Mouse (Mus musculus): Measurements from ENCODE around the gene Mcl1. TPM values are rescaled to one million over a fixed set of nuclear protein-coding genes. Genes with fewer than 3 reads are reported as not detected.
"Not testable (repeated sequence)": the region's sequence is repeated elsewhere in the genome, so short reads cannot be mapped to it uniquely, and the experiment has no call there.

Gene Mcl1
- polyA plus RNA-seq, 1 experiment from 2014 or later = 91.3 TPM

- peak; percentile 84 for DNase-seq (ENCODE audit: low spot score)
These were observed 7.7 kb downstream of the Mcl1 start for GRCm38 (mm10) chr3:95666124-95666844.

DNA sequence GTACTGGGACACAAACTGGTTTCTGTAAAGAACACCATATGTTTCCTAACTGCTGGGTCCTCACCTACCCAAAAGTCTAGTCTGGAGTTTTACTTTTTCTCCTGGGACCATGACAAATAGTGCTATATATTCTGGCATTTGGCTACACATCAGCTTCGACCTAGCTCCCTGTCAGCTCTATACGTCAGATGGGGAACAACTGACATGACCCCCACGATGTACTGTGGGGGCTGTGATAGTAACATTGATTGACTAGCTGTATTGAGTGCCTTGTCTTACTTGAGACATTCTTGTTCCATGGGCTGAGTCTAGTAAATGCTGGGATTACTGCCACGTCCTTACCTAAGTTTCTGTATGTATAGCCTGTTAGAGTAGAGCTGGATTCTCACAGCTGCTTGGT is 8.9 kb downstream of the Mcl1 start:
- no peak for DNase-seq (ENCODE audit: low spot score)

DNA sequence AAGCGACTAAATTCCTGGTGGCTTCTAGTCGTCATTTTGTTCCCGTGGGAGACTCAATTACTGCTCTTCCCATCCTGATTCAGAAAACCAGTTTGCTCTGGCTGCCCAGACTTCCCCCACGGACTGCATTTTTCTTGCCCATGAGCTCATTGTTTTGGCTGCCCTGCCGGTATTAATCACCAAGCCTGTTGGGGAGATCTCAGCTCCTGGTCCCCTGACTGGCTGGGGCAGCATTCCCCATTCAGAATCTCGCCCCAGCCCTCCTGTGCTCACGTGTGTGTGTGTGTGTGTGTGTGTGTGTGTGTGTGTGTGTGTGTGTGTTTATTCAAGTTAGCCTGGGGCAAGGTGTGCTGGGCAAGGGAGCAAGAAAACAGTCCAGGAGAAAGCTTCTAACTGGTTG is 9.4 kb downstream of the Mcl1 start:
- DNase-seq (ENCODE audit: low spot score) = no peak

GRCm38 (mm10) chr3:95668589-95669308 is 10.2 kb downstream of the Mcl1 start:
- DNase-seq (ENCODE audit: low spot score) = peak; percentile 89

DNA sequence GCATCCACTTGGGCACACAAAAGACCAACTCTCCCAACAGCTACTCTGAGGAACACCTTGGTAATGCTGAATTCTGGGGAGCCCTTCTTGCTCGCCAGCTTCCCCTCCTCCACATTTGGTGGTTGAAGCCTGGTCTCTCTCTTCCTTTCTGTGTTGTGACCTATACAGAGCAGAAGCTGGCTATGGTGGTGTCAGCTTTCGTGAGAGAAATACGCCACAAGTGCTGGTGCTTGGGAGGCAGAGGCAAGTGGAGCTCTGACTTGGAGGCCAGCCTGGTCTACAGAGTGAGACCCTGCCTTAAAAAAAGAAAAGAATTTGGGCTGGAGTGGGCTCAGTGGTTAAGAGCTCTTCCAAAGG is 10.7 kb downstream of the Mcl1 start:
- peak; percentile 42 for DNase-seq (ENCODE audit: low spot score)

DNA sequence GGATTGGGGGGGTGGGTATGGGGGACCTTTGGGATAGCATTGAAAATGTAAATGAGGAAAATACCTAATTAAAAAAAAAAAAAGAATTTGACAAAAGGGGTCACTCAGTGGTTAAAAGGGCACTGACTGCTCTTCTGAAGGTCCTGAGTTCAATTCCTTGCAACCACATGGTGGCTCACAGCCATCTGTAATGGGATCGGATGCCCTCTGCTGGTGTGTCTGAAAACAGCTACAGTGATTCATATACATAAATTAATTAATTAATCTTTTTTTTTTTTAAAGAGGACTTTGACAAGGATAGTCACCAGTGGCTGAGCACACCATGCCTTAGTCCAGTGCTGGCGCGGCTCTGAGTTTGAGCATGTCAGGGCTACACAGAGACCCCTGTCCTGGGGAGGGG is 11.8 kb downstream of the Mcl1 start:
- not testable (repeated sequence) for DNase-seq (ENCODE audit: low spot score)

DNA sequence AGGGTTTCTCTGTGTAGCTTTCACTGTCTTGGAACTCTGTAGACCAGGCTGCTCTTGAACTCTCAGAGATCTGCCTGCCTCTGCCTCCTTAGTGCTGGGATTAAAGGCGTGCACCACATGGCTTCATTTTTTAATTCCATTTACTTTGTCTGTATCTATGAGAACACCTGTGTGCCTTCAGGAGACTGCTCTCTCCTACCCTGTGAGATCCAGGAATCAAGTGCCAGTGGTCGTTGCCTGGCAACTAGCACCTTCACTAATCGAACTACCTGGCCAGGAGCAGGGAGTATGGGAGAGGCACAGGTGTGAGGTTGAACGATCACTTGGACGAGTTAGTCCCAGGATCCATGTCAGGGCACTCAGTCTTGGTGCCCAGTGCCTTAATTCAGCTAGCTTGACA is 12.6 kb downstream of the Mcl1 start:
- no peak for DNase-seq (ENCODE audit: low spot score)

DNA sequence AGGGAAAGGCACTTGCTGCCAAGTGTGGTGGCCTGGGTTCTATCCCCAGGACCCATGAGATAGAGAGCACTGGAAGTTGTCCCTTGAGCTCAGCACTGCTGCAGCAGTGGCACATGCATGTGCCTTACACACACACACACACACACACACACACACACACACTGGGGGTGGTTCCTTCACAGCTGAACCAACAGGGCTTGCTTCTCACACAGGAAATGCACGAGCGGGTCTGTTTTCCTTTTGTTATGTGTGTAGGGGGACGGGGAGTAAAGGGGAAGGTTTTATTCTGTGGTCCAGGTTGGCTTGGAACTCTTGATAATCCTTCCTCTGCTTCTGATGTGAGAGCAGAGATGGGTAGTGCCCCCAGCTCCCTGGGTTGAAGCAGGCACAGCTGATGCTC is 13.9 kb downstream of the Mcl1 start:
- DNase-seq (ENCODE audit: low spot score) = peak; percentile 79

DNA sequence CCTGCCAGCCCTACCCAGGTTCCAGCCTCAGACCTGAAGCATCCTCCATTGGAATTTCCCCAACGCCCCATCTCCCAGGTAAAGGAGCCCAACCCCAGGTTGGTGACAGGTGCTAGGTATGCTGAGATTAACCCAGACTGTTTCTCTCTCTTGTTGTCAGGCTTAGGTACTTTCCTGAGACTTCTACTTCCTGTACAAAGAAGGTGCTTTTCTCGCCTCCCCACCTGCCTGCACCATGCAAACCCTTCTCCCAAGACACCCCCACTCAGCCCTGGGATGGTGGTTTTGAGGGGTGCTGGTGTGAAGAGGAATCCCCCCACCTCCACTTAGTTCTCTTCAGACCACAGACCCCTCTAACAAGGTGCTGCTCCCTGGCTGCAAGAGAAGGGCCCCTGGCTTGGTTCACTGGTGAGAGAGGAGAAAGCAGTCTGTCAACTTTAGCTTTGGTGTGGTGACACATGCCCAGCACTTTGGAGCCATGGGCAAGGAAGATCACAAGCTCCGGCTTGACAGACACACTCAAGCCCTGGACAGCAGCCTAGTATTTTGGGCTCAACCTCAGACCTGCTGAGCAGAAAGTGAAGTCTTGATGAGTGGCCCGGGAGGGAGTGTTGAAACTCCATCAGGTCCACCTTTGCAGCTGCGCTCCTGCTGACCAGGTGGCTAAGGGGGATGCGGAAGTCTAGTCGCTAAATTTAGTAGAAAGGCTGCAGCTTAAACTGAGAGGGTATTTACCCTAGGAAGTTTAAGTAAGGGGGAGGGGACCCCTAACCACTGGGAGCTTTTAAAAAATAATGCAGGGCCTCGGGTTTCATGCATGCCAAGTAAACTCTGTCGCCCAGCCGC is 14.5 kb downstream of the Mcl1 start:
- peak; percentile 66 for DNase-seq (ENCODE audit: low spot score)

GRCm38 (mm10) chr3:95673707-95674211 is 15.2 kb downstream of the Mcl1 start:
- peak; percentile 36 for DNase-seq (ENCODE audit: low spot score)

DNA sequence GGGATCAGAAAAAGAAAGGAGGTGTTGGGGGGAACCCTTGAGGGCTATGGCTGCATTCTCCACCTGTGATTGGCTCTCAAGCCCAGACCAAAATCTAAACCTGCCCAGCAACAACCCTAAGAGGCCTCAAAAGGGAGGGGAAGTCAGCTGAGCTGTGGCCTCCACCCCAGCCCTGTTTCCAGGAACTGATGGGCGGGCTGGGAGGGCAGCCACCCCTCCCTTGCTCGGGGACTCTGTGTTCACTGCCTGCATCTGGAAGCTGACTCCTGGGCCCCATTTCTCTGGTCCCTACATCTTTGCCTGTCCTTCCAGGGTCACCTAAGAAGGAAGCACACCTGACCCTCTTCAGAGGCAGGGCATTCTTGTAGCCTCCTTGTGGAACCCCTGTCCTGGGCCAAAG is 15.6 kb downstream of the Mcl1 start:
- peak; percentile 93 for DNase-seq (ENCODE audit: low spot score)

- DNase-seq (ENCODE audit: low spot score) = peak; percentile 40
These were observed 16.2 kb downstream of the Mcl1 start for GRCm38 (mm10) chr3:95674812-95675211.

DNA sequence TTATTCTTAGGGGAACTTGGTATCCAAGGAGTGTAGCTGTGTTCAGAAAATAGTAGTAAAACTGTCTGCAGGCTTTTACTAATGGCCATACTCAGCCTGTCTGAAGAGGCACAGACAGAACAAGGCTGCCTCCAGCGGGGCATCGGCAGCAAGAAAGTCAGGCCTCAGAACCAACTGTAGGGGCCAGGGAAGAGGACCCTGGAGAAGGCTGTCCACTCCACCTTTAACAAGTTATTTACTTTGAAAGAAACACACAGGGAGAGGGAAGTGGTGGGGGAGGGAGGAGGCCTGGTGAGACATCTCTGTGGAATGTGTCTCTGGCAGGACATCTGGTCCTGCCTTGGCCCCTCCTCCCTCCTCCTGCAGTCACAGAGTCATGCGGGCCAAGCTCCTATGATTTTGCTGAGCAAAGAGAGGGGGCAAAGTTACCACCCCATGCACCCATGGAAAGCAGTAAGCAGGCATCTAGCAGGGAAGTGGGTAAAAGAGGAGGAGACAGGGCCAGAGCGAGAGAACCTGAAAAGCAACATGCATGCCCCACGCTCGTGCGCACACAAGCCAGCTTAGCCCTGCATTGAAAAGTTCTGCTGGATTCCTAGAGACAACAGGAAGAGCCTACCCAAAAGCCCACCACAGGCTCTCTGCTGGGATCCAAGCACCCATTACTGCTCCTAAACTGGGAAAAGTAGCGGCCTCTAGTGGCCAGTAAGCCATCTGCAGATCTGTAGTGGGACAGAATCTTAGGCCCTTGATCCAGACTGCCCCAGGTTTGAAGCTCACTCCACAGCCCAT is 16.9 kb downstream of the Mcl1 start:
- peak; percentile 79 for DNase-seq (ENCODE audit: low spot score)

DNA sequence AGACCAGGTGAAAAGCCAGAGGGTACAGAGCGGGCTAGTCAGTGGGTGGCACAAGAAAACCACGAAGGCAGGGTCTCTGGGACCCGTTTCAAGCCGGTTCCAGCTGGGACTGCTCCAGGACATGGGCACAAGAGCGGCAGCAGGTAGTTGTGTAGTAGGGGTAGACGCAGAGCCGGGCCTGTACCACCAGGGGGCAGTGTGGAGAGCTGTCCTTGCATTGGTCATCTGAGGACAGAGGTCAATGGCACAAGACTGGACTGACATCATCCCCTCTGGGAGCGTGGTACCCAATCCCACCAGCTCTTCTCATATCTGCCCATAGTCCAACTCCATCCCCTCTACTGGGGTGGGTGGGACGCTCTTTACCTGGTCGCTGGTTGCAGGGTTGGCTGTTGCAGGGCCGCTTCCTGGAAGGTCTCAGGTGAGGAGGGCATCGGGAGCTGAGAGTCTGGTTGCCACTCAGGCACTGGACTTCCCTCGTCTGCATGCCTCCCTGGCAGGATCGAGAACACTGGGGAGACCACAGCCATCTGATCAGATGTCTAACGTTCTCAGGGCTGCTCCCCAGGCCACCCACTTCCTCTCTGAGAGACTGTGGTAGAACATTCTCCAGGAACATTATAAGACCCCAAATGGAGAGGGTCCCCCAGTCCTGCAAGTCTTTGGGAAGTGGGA is 18.3 kb downstream of the Mcl1 start:
- DNase-seq (ENCODE audit: low spot score) = peak; percentile 52

DNA sequence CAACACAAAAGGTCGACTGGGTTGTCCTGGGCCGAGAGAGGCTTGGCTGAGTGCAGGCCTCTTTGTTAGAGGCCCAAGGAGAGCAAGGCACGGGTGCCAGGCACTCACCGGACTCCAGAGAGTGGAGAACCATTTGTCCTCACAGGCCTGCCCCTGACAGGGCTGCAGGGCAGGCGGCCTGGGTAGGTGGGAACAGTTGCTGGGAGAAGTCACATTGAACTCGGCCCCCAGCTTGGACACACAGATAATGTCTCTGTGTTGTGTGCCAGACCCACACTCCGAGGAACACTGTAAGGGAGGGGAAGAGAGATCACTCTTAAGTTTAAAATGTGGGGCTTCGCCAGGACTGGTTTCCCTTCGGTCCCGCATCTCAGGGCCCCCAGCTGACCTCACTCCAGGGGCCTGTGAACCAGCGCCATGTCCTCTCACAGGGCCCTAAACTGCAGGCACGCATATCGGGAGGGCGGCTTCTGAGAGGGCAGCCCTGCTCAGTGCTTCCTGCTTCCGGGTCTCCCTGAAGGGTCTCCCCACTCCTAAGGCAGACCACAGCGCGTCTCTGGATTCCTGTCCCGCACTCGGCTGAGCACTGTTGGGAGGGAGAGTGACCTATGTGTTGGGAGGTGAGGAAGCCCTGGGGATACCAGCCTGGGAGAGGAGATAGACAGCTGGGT is 19.0 kb downstream of the Mcl1 start:
- no peak for DNase-seq (ENCODE audit: low spot score)

DNA sequence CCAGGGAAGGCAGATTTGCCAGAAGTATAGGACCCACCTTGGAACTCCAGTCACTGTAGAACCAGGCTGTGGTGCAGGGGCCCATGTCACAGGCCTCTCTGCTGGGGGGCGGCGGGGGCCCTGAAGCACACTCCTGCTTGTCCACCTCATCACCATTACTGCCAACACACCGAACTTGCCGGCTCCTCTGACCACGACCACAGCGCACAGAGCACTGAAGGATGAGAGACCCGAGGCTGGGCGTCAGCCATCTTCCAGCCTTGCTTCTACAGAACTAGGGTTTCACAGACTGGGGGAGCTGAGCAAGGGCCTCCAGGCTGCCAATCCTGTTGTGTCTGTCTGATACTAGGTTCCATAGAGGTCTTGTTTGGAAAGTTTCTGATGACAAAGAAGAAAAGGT is 21.0 kb downstream of the Mcl1 start:
- no peak for DNase-seq (ENCODE audit: low spot score)

- DNase-seq (ENCODE audit: low spot score) = no peak
These were observed 22.1 kb downstream of the Mcl1 start for GRCm38 (mm10) chr3:95680673-95681072.

DNA sequence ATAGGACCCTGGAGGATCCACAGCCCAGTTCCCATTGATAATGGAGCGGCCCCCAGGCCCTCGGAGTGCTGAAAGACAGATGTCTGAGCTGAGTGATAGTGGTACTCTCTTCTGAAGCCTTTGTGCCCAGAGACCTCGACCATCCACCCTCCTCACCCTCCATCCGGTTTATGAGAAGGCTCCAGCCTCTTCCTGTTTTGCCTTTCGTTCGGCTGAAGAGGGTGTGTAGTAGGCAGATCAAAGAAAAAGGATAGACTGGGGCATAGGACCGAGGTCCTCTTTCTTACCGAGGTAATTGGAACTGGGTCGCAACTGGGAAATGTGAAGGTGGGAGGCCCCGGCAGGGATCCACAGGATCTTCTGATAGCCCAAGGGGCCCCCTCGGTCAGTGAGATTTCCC is 22.8 kb downstream of the Mcl1 start:
- no peak for DNase-seq (ENCODE audit: low spot score)

DNA sequence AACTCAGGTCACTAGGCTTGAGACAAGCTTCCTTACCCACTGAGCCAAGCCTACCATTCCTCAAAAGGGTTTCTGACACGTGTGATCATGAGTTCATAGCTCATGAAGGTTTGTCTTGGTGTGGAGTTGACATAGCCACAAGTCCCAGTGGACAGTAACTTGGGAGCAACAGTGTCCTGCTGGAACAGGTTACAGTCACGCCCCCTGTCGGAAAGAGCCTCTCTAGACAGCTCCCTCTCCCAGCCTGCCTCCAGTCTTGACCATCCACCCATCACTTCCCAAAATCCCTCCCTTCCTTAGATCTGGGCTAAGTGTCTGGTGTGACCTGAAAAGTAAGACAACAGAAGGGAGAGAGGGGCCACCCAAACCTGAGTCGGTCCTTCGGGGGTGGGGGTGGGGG is 24.3 kb downstream of the Mcl1 start:
- no peak for DNase-seq (ENCODE audit: low spot score)

DNA sequence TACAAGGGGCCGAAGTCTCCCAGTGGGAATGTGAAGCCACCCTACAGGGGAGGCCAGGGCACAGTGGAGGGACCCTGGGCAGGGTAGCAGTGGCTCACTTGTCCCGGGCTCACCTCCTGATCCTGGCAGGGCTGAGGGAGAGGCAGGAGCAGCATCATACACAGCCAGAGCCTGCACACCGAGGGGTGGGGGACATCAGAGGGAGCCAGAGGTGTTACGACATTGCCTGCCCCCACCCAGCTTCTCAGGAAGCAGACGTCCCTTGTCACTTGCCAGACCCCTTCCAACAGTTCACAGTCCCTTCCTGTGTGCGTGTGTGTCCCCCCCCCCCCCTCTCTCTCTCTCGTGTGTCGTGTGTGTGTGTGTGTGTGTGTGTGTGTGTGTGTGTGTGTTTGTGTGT is 26.3 kb downstream of the Mcl1 start:
- no peak for DNase-seq (ENCODE audit: low spot score)

Measured in thymus, postnatal 0 days (tissue).